ENCODE assay signal across 25 mouse cellular contexts in genomic region chr9:121854246-121854645, GRCm38 (mm10). TPM values are rescaled to one million over a fixed set of nuclear protein-coding genes. Genes with fewer than 3 reads are reported as not detected.
DNase-seq lines count a peak whose midpoint lies in the region; ATAC-seq lines count a peak whose summit lies in the region.
"Had no signal": no experiment of that assay in that cellular context is flagged by ENCODE, and none has a peak within 500 bp of the region (broad histone marks: within the 10 kb centered on the region; RNA-seq: fewer than 3 reads in every experiment).

No protein-coding gene starts in this region.

- H3K4me1 ChIP-seq in lung, embryonic 16.5 days (replicated peaks; ENCODE audit: control insufficient read depth, insufficient read depth, low read length), result peaks cover 6% of the 10 kb centered on the region
- peaks cover 7% of the 10 kb centered on the region for H3K4me1 ChIP-seq in midbrain, embryonic 11.5 days (ENCODE audit: control insufficient read depth, insufficient read depth, low read length)
- peaks cover 14% of the 10 kb centered on the region for H3K4me1 ChIP-seq in midbrain, embryonic 13.5 days (replicated peaks)
- peaks cover 15% of the 10 kb centered on the region for H3K4me1 ChIP-seq in stomach, embryonic 16.5 days (ENCODE audit: control insufficient read depth, insufficient read depth, low read length)
- H3K4me1 ChIP-seq: embryonic facial prominence, embryonic 12.5 days had no signal

- WGBS in lung, embryonic 16.5 days, result 79% methylated on average over 3 of the region's 3 CpGs
- 96% methylated on average over 3 of the region's 3 CpGs for WGBS in midbrain, embryonic 11.5 days
- 94% methylated on average over 3 of the region's 3 CpGs for WGBS in midbrain, embryonic 13.5 days
- WGBS in stomach, embryonic 16.5 days, result 74% methylated on average over 3 of the region's 3 CpGs

- H3K27me3 ChIP-seq in lung, embryonic 16.5 days (ENCODE audit: control insufficient read depth, insufficient read depth, low read depth, low read length), result no peaks in the 10 kb centered on the region
- H3K27me3 ChIP-seq in midbrain, embryonic 11.5 days (ENCODE audit: control insufficient read depth, insufficient read depth, low read length), result no peaks in the 10 kb centered on the region
- H3K27me3 ChIP-seq in midbrain, embryonic 13.5 days, result no peaks in the 10 kb centered on the region
- H3K27me3 ChIP-seq in stomach, embryonic 16.5 days (ENCODE audit: control insufficient read depth, insufficient read depth, low read length), result no peaks in the 10 kb centered on the region
- H3K27me3 ChIP-seq: CH12.LX; embryonic facial prominence, embryonic 12.5 days; embryonic facial prominence, embryonic 15.5 days; hindbrain, embryonic 12.5 days; hindbrain, embryonic 15.5 days had no signal

- H3K9me3 ChIP-seq in lung, embryonic 16.5 days (ENCODE audit: control insufficient read depth, low read length), result no peaks in the 10 kb centered on the region
- H3K9me3 ChIP-seq in midbrain, embryonic 11.5 days (ENCODE audit: control insufficient read depth, low read length), result no peaks in the 10 kb centered on the region
- no peaks in the 10 kb centered on the region for H3K9me3 ChIP-seq in midbrain, embryonic 13.5 days
- H3K9me3 ChIP-seq in stomach, embryonic 16.5 days (replicated peaks; ENCODE audit: control insufficient read depth, low read length), result no peaks in the 10 kb centered on the region
- H3K9me3 ChIP-seq: embryonic facial prominence, embryonic 12.5 days; embryonic facial prominence, embryonic 15.5 days; hindbrain, embryonic 12.5 days; hindbrain, embryonic 15.5 days had no signal

- H3K4me3 ChIP-seq in lung, embryonic 16.5 days (ENCODE audit: low read length), result no peak overlapping the region
- no peak overlapping the region for H3K4me3 ChIP-seq in midbrain, embryonic 11.5 days (ENCODE audit: low read depth, low read length)
- H3K4me3 ChIP-seq in midbrain, embryonic 13.5 days (replicated peaks), result no peak overlapping the region
- H3K4me3 ChIP-seq in stomach, embryonic 16.5 days (replicated peaks; ENCODE audit: low read length), result no peak overlapping the region
- H3K4me3 ChIP-seq: embryonic facial prominence, embryonic 12.5 days; embryonic facial prominence, embryonic 15.5 days; gastrocnemius, adult 2 months; hindbrain, embryonic 12.5 days; hindbrain, embryonic 15.5 days had no signal

- ATAC-seq in lung, embryonic 16.5 days (ENCODE audit: low read depth), result no peak
- no peak for ATAC-seq in midbrain, embryonic 11.5 days (ENCODE audit: low FRiP score)
- no peak for ATAC-seq in midbrain, embryonic 13.5 days
- ATAC-seq in stomach, embryonic 16.5 days (ENCODE audit: insufficient read depth, low FRiP score), result no peak
- ATAC-seq: activated CD4-positive, CD25-positive, alpha-beta regulatory T cell, adult 4 months; forebrain, embryonic 14.5 days; forebrain, postnatal 0 days had no signal

- no peak for DNase-seq in lung, postnatal 10 days
- DNase-seq in midbrain, embryonic 11.5 days (ENCODE audit: low spot score, missing footprints), result peak; percentile 77
- no peak for DNase-seq in T-cell, adult 2 months (ENCODE audit: low spot score)
- no peak for DNase-seq in cerebellum, postnatal 14 days
- DNase-seq: adrenal gland, postnatal 10 days; adrenal gland, postnatal 36 days; B cell, adult 2 months; cerebellum, adult 18-20 months; cerebellum, adult 9-10 months; cerebellum, postnatal 25 days; forebrain, postnatal 0 days; gastrocnemius, adult 2 months; gastrocnemius, postnatal 14 days; heart, adult 11 months had no signal

- no peak overlapping the region; the same call in 1 of the 2 replicates for H3K9ac ChIP-seq in lung, embryonic 16.5 days (ENCODE audit: low read length)
- no peak overlapping the region for H3K9ac ChIP-seq in midbrain, embryonic 11.5 days (ENCODE audit: low read length)
- no peak overlapping the region for H3K9ac ChIP-seq in midbrain, embryonic 13.5 days (replicated peaks)
- no peak overlapping the region for H3K9ac ChIP-seq in stomach, embryonic 16.5 days (ENCODE audit: low read length)
- H3K9ac ChIP-seq: embryonic facial prominence, embryonic 12.5 days; embryonic facial prominence, embryonic 15.5 days; forebrain, postnatal 0 days; hindbrain, embryonic 12.5 days; hindbrain, embryonic 15.5 days had no signal

- peaks cover 7% of the 10 kb centered on the region for H3K36me3 ChIP-seq in lung, embryonic 16.5 days (ENCODE audit: control insufficient read depth, insufficient read depth, low read length)
- no peaks in the 10 kb centered on the region; the same call in 1 of the 2 replicates for H3K36me3 ChIP-seq in midbrain, embryonic 11.5 days (ENCODE audit: control insufficient read depth, insufficient read depth, low read length)
- H3K36me3 ChIP-seq in midbrain, embryonic 13.5 days, result peaks cover 29% of the 10 kb centered on the region
- peaks cover 5% of the 10 kb centered on the region; the same call in 1 of the 2 replicates for H3K36me3 ChIP-seq in stomach, embryonic 16.5 days (ENCODE audit: control insufficient read depth, insufficient read depth, low read length)

- H3K4me2 ChIP-seq in lung, embryonic 16.5 days (ENCODE audit: low read depth, low read length), result no peak overlapping the region
- no peak overlapping the region for H3K4me2 ChIP-seq in midbrain, embryonic 11.5 days
- no peak overlapping the region for H3K4me2 ChIP-seq in midbrain, embryonic 13.5 days (replicated peaks)
- 0 out of 2 replicates have a peak overlapping the region, but pooled peaks have one; percentile 21 for H3K4me2 ChIP-seq in stomach, embryonic 16.5 days (ENCODE audit: low read depth, low read length)
- H3K4me2 ChIP-seq: embryonic facial prominence, embryonic 12.5 days; embryonic facial prominence, embryonic 15.5 days; heart, embryonic 11.5 days; hindbrain, embryonic 12.5 days; hindbrain, embryonic 15.5 days had no signal

- H3K27ac ChIP-seq in lung, embryonic 16.5 days (ENCODE audit: low read length), result peak overlapping the region; percentile 21; the same call in 1 of the 2 replicates
- no peak overlapping the region for H3K27ac ChIP-seq in midbrain, embryonic 11.5 days (ENCODE audit: low read depth, low read length)
- no peak overlapping the region for H3K27ac ChIP-seq in midbrain, embryonic 13.5 days
- peak overlapping the region; percentile 45; the same call in 1 of the 2 replicates for H3K27ac ChIP-seq in stomach, embryonic 16.5 days (ENCODE audit: low read length)
- H3K27ac ChIP-seq: embryonic facial prominence, embryonic 12.5 days; embryonic facial prominence, embryonic 15.5 days; gastrocnemius, adult 2 months; hindbrain, embryonic 12.5 days; hindbrain, embryonic 15.5 days had no signal

RNA-seq across cellular contexts. Expression of gene Higd1a, which starts 3.9 kb away (rescaled TPM):
- polyA plus RNA-seq in lung, embryonic 16.5 days (2015; fragmentation: Nextera tagmentation; extraction: Ambion mirVana), result 152 and 166 TPM in 2 replicates
- polyA plus RNA-seq in midbrain, embryonic 11.5 days (2014; fragmentation: Nextera tagmentation; extraction: Ambion mirVana), result 159 and 170 TPM in 2 replicates
- polyA plus RNA-seq in midbrain, embryonic 13.5 days (2015; fragmentation: Nextera tagmentation; extraction: Ambion mirVana), result 146 TPM in 2 replicates
- 293 and 317 TPM in 2 replicates for polyA plus RNA-seq in stomach, embryonic 16.5 days (2015; fragmentation: Nextera tagmentation; extraction: Ambion mirVana)

RNA-seq across cellular contexts. Expression of gene Ccdc13, which starts 15.0 kb away (rescaled TPM):
- 2.0 and 2.4 TPM in 2 replicates for polyA plus RNA-seq in lung, embryonic 16.5 days (2015; fragmentation: Nextera tagmentation; extraction: Ambion mirVana)
- polyA plus RNA-seq in midbrain, embryonic 11.5 days (2014; fragmentation: Nextera tagmentation; extraction: Ambion mirVana), result 1.5 and 2.0 TPM in 2 replicates
- polyA plus RNA-seq in midbrain, embryonic 13.5 days (2015; fragmentation: Nextera tagmentation; extraction: Ambion mirVana), result 2.8 and 5.0 TPM in 2 replicates
- polyA plus RNA-seq in stomach, embryonic 16.5 days (2015; fragmentation: Nextera tagmentation; extraction: Ambion mirVana), result 0.56 and 0.59 TPM in 2 replicates
- polyA plus RNA-seq: activated CD4-positive, CD25-positive, alpha-beta regulatory T cell, adult 4 months had no signal

RNA-seq across cellular contexts. Expression of gene Ackr2, which starts 43.9 kb away (rescaled TPM):
- polyA plus RNA-seq in lung, embryonic 16.5 days (2015; fragmentation: Nextera tagmentation; extraction: Ambion mirVana), result 1.6 and 2.9 TPM in 2 replicates
- polyA plus RNA-seq in midbrain, embryonic 11.5 days (2014; fragmentation: Nextera tagmentation; extraction: Ambion mirVana), result 1.6 and 1.7 TPM in 2 replicates
- 2.1 and 2.2 TPM in 2 replicates for polyA plus RNA-seq in midbrain, embryonic 13.5 days (2015; fragmentation: Nextera tagmentation; extraction: Ambion mirVana)
- polyA plus RNA-seq in stomach, embryonic 16.5 days (2015; fragmentation: Nextera tagmentation; extraction: Ambion mirVana), result 0.45 and 0.63 TPM in 2 replicates
- polyA plus RNA-seq: activated CD4-positive, CD25-positive, alpha-beta regulatory T cell, adult 4 months; heart, embryonic 11.5 days had no signal

Comparison
In these comparisons a context has a peak if more than half of its experiments do, and no peak if none do; other contexts are left out.
1. H3K27ac ChIP-seq: peak in lung, embryonic 16.5 days (single experiment) and stomach, embryonic 16.5 days (single experiment); none in midbrain, embryonic 11.5 days (single experiment) and midbrain, embryonic 13.5 days (single experiment).